Mouse (Mus musculus): Measurements from ENCODE around the gene Pnmal1.

Gene Pnmal1

GRCm38 (mm10) chr7:16995345-16995744, 35.9 kb downstream of the Pnmal1 start:
- DNase-seq (ENCODE audit: low read depth, low spot score), result no peak

GRCm38 (mm10) chr7:16999233-16999632, 39.8 kb downstream of the Pnmal1 start:
- DNase-seq (ENCODE audit: low read depth, low spot score), result no peak

GRCm38 (mm10) chr7:16999650-17000049, 40.2 kb downstream of the Pnmal1 start:
- DNase-seq (ENCODE audit: low read depth, low spot score), result peak; percentile 76

GRCm38 (mm10) chr7:17002375-17003195, 43.1 kb downstream of the Pnmal1 start:
- DNase-seq (ENCODE audit: low read depth, low spot score), result peak; percentile 87

- DNase-seq (ENCODE audit: low read depth, low spot score), result no peak
Measured at GRCm38 (mm10) chr7:17003230-17003960, 43.9 kb downstream of the Pnmal1 start.

- no peak for DNase-seq (ENCODE audit: low read depth, low spot score)
Measured at GRCm38 (mm10) chr7:17004716-17005115, 45.2 kb downstream of the Pnmal1 start.

GRCm38 (mm10) chr7:17007300-17007699, 47.8 kb downstream of the Pnmal1 start:
- DNase-seq (ENCODE audit: low read depth, low spot score), result peak; percentile 55

- no peak for DNase-seq (ENCODE audit: low read depth, low spot score)
Measured at GRCm38 (mm10) chr7:17009326-17010009, 50.0 kb downstream of the Pnmal1 start.

GRCm38 (mm10) chr7:17010010-17010347, 50.5 kb downstream of the Pnmal1 start:
- no peak for DNase-seq (ENCODE audit: low read depth, low spot score)

GRCm38 (mm10) chr7:17011909-17012590, 52.6 kb downstream of the Pnmal1 start:
- no peak for DNase-seq (ENCODE audit: low read depth, low spot score)

All from 3T3-L1 (cell line).